In the genomic region with DNA sequence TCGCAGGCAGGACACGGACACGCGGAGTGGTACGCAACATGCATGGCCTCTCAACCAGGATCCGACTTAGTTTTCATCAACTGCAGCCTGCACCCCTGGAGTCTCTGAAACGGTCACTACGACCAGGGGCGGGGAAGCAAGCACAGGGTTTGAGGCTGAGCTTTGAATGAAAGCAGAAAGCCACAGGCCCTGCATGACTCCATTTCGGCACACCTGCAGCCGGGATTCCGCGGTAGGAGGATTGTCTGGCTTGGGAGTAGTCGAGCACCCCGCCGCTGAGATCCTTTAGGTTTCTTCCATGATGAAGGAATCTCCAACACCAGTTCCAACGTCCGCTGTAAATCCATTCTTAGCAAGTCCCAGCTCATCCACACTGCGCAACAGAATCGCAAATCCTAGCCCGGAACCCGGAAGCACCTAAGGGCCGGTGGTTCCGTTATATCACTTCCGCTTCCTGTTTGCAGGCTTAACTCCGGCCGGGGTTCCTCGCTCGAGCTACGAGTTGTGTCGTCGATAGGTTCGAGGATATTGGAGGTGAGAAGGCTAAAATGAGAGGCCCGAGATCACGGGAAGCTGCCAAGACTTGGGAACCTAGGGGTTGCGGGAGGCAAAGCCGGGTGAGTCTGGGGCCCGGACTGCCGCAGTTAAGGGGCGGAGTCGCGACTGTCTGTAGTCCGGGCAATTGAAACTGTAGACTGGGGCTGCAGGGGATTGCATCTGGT, we compare ENCODE assay signal across 8 mouse cellular contexts. TPM values are rescaled to one million over a fixed set of nuclear protein-coding genes. Genes with fewer than 3 reads are reported as not detected.
DNase-seq lines count a peak whose midpoint lies in the region; ATAC-seq and TF ChIP-seq lines count a peak whose summit lies in the region.

A gene (minus strand): TSS at position 408 of the 722 bp plus-strand sequence.

- H3K9ac ChIP-seq in hindbrain, embryonic 14.5 days, result peak within 1 kb of the TSS; percentile 84

- peak; percentile 86 for DNase-seq in T-cell, adult 2 months (ENCODE audit: low spot score)
- DNase-seq in cerebellum, postnatal 10 days, result peak; percentile 79 to 85
- DNase-seq in frontal cortex, postnatal 36 days (ENCODE audit: low spot score in 2 of 2), result peak; percentile 74 to 79
- DNase-seq in hindbrain, embryonic 14.5 days (ENCODE audit: low spot score), result peak; percentile 88
- DNase-seq in left cerebral cortex, adult 2 months (ENCODE audit: extremely low spot score in 1 of 2, low spot score in 2 of 2), result peak; percentile 73 to 75
- DNase-seq in right cerebral cortex, adult 2 months (ENCODE audit: low spot score in 2 of 2), result peak; percentile 78 to 85
- DNase-seq in urinary bladder, postnatal 36 days (ENCODE audit: low spot score in 2 of 2), result peak; percentile 73 to 75

- no peaks in the 10 kb centered on the region for H3K9me3 ChIP-seq in hindbrain, embryonic 14.5 days (ENCODE audit: control insufficient read depth, low read length)

- no peak for ATAC-seq in hindbrain, embryonic 14.5 days (ENCODE audit: low FRiP score)
- peak; percentile 78 for ATAC-seq in megakaryocyte, adult 5-6 weeks (ENCODE audit: poor library complexity, severe bottlenecking)

- TF ChIP-seq CTCF in left cerebral cortex, adult 2 months (IDR thresholded peaks at IDR 0.05), result no peak

- H3K4me1 ChIP-seq in hindbrain, embryonic 14.5 days (replicated peaks; ENCODE audit: control insufficient read depth, insufficient read depth, low read length), result peaks cover 23% of the 10 kb centered on the region

- no peaks in the 10 kb centered on the region for H3K27me3 ChIP-seq in hindbrain, embryonic 14.5 days (ENCODE audit: control insufficient read depth, insufficient read depth, low read length)

- under 1% methylated on average over 43 of the region's 43 CpGs for WGBS in hindbrain, embryonic 14.5 days

- intact Hi-C loops in left cerebral cortex, adult 2 months (cut with DNase I), result loop anchor here (2.0 to 10.0 kb wide), 2 partner anchors 64 to 150 kb away; a partner anchor contains a TSS

- peaks cover 37% of the 10 kb centered on the region for H3K36me3 ChIP-seq in hindbrain, embryonic 14.5 days (replicated peaks; ENCODE audit: control insufficient read depth, insufficient read depth)

- peak within 1 kb of the TSS; percentile 98 for H3K4me2 ChIP-seq in hindbrain, embryonic 14.5 days (replicated peaks)

- peak within 1 kb of the TSS; percentile 79 for H3K4me3 ChIP-seq in hindbrain, embryonic 14.5 days (replicated peaks; ENCODE audit: low read length)
- H3K4me3 ChIP-seq in left cerebral cortex, adult 2 months, result peak within 1 kb of the TSS; percentile 95

- peak within 1 kb of the TSS; percentile 89 for H3K27ac ChIP-seq in hindbrain, embryonic 14.5 days
- peak within 1 kb of the TSS; percentile 84 for H3K27ac ChIP-seq in left cerebral cortex, adult 2 months

RNA-seq across cellular contexts. Expression of the gene that starts here (rescaled TPM):
- polyA plus RNA-seq in hindbrain, embryonic 14.5 days (2014; fragmentation: Nextera tagmentation; extraction: Ambion mirVana), result 10.2 and 10.5 TPM in 2 replicates
- total RNA-seq in left cerebral cortex, adult 2 months (2021), result 10 to 100 TPM; 26.4 to 28.6 TPM
- 14.4 and 20.1 TPM in 2 replicates for total RNA-seq in megakaryocyte, adult 5-6 weeks (2015)
- 4.1 and 4.5 TPM in 2 replicates for total RNA-seq in megakaryocyte, adult 5-6 weeks (2017)
